Mouse (Mus musculus) limb, embryonic 12.5 days (tissue): ENCODE data around the gene Mdn1. TPM values are rescaled to one million over a fixed set of nuclear protein-coding genes. Genes with fewer than 3 reads are reported as not detected.

Source experiments
- ATAC-seq: fragments of 200-750 bp; cut with Nextera tagmentation; 2 replicates; pipeline ENCODE4 v1.8.0; 2017; ENCODE audit warnings: low read depth, moderate TSS enrichment; ENCODE audit not compliant: insufficient number of reproducible peaks, insufficient read depth, low FRiP score, low TSS enrichment
- H3K27ac ChIP-seq: fragments of 300-500 bp; sonication (generic); 2 replicates; pipeline ENCODE4 v1.5.1; 2016; ENCODE audit warnings: mild to moderate bottlenecking, moderate library complexity
- H3K27me3 ChIP-seq: fragments of 300-500 bp; sonication (generic); 2 replicates; pipeline ENCODE4 v1.6.1; 2016; ENCODE audit warnings: mild to moderate bottlenecking, moderate library complexity
- H3K36me3 ChIP-seq: fragments of 300-500 bp; sonication (generic); 2 replicates; pipeline ENCODE4 v1.6.1; 2016; ENCODE audit warnings: mild to moderate bottlenecking, moderate library complexity
- H3K4me1 ChIP-seq: fragments of 300-500 bp; sonication (generic); replicated peaks from 2 replicates; pipeline ENCODE4 v1.6.1; 2016
- H3K4me2 ChIP-seq: fragments of 300-500 bp; sonication (generic); 2 replicates; pipeline ENCODE4 v1.6.1; 2016; ENCODE audit warnings: mild to moderate bottlenecking, moderate library complexity
- H3K4me3 ChIP-seq: fragments of 300-500 bp; sonication (generic); replicated peaks from 2 replicates; pipeline ENCODE4 v1.5.1; 2016; ENCODE audit warnings: mild to moderate bottlenecking
- H3K9ac ChIP-seq: fragments of 300-500 bp; sonication (generic); replicated peaks from 2 replicates; pipeline ENCODE4 v1.6.1; 2016; ENCODE audit warnings: mild to moderate bottlenecking, moderate library complexity
- H3K9me3 ChIP-seq: fragments of 300-500 bp; sonication (generic); 2 replicates; pipeline ENCODE4 v1.6.1; 2016; ENCODE audit warnings: mild to moderate bottlenecking, moderate library complexity
- WGBS: fragments of 180-500 bp; shearing (Covaris S2); methylation state at CpG from one replicate; pipeline ENCODE4 v1.1.7; 2016; 5-methylcytosine and 5-hydroxymethylcytosine counted together
- polyA plus RNA-seq: library from polyadenylated mRNA; unstranded; fragments of >200 nt; fragmentation: Nextera tagmentation; extraction: Ambion mirVana; gene quantifications from 2 replicates; pipeline ENCODE4 v1.2.1, GENCODE M21; 2016

The Mdn1 gene
- 19.1 and 21.8 TPM in 2 replicates for polyA plus RNA-seq

DNA sequence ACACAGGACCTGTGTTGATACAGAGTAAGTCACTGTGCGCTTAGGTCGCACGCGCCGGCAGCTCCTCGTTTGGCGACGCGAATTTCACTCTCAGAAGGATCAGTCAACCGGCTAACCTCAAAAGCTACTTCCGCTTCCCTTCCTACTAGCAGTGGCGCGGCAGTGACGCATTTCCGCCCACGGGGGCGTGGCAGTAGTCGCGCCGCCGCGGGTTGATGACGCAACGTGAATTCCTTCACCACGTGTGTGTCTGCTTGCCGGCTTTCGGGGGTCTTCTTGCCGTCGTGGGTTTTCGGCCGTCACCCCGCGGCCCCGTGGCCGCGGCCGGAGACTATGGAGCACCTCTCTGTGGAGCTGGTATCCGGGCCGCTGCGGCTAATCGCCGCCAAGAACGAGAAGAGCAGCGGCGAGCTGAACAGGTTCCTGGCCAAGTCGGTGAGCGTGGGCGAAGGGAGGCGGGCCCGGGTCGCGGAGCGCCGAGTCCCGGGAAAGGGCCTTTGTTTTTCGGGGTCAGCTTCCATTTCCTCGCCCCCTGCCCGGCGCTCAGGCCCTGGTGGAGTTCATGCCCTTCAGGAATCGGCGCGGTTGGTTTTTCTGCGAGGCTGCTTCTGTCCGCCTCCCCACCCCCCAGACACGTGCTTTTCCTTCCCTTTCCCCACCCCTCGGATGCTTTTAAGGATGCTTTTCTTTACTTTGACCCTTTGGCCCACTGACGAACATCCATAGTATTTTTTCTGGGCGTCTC lies at the start of gene Mdn1:
TSS of gene Mdn1 (plus strand) at position 202 of the 745 bp plus-strand sequence.
- peak; percentile 69 for ATAC-seq
- Histone ChIP-seq H3K27me3 (no peaks in the 10 kb centered on the region), H3K9me3 (no peaks in the 10 kb centered on the region), H3K4me3 (peak within 1 kb of the TSS; percentile 96), H3K27ac (peak within 1 kb of the TSS; percentile 50; the same call in 1 of the 2 replicates), H3K9ac (peak within 1 kb of the TSS; percentile 67), H3K4me2 (peak within 1 kb of the TSS; percentile 67), H3K36me3 (peaks cover 19% of the 10 kb centered on the region), H3K4me1 (peaks cover 11% of the 10 kb centered on the region)
- WGBS: under 1% methylated on average over 68 of the region's 68 CpGs

- H3K9me3 ChIP-seq: no peaks in the 10 kb centered on the region
- ATAC-seq: peak; percentile 98
- H3K4me1 ChIP-seq: peaks cover 17% of the 10 kb centered on the region
- peak within 1 kb of the TSS; percentile 81 for H3K9ac ChIP-seq
- peak within 1 kb of the TSS; percentile 88 for H3K27ac ChIP-seq
- no peaks in the 10 kb centered on the region for H3K27me3 ChIP-seq
- peak within 1 kb of the TSS; percentile 76 for H3K4me2 ChIP-seq
- peak within 1 kb of the TSS; percentile 89 for H3K4me3 ChIP-seq
- peaks cover 7% of the 10 kb centered on the region; the same call in 1 of the 2 replicates for H3K36me3 ChIP-seq
- WGBS: under 1% methylated on average over 64 of the region's 67 CpGs
Measured at GRCm38 (mm10) chr4:32615034-32615881, 41.7 kb upstream of the Mdn1 start, which contains the start of gene Casp8ap2. TSS of gene Casp8ap2 (plus strand) at chr4:32615451.

DNA sequence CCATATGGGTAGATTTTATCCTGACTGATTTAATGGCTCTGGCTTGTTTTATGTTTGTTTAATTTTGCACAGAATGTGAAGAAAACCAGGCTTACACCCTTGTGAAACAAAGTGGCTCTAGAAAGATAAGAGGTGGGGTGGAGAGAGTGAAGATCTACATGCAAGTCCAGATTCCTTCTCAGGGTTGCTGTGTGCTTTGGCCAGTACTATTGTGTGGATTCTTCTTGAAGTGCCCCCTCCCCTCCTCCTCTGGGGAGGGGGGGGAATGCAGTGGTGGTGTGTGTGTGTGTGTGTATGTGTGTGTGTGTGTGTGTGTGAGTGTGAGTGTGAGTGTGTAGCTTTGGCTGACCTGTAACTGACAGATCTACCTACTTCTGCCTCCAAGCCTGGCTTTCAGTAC lies 35.3 kb upstream of the Mdn1 start:
- peaks cover 12% of the 10 kb centered on the region for H3K4me1 ChIP-seq
- H3K36me3 ChIP-seq: peaks cover 29% of the 10 kb centered on the region; the same call in 1 of the 2 replicates
- H3K4me3 ChIP-seq: no peak overlapping the region
- ATAC-seq: no peak
- no peaks in the 10 kb centered on the region for H3K9me3 ChIP-seq
- no peak overlapping the region for H3K9ac ChIP-seq
- no peak overlapping the region for H3K27ac ChIP-seq
- no peaks in the 10 kb centered on the region for H3K27me3 ChIP-seq
- H3K4me2 ChIP-seq: no peak overlapping the region

DNA sequence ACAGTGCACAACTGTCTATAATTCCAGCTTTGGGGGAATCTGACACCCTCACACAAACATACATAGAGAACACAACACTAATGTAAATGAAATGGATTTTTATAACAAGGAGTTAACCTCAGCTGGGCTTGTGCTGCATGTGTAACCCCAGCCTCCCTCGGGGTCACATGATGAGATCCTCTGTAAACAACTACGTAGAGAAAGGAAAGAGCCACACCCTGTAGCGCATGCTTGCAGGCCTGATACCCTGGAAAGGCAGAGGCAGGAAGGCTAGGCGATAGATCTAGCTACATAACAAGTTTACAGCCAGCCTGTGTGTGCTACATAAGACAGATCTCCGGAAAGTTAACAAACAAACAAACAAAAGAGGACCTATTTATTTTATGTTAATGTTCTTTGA lies 5.2 kb upstream of the Mdn1 start:
- ATAC-seq: no peak
- H3K36me3 ChIP-seq: peaks cover 50% of the 10 kb centered on the region
- WGBS: 81% methylated on average over 5 of the region's 5 CpGs
- H3K27ac ChIP-seq: no peak overlapping the region
- 0 out of 2 replicates have a peak, but pooled peaks cover 3% of the 10 kb centered on the region for H3K4me1 ChIP-seq
- H3K27me3 ChIP-seq: no peaks in the 10 kb centered on the region
- no peak overlapping the region for H3K9ac ChIP-seq
- no peaks in the 10 kb centered on the region for H3K9me3 ChIP-seq
- no peak overlapping the region for H3K4me2 ChIP-seq
- no peak overlapping the region for H3K4me3 ChIP-seq

GRCm38 (mm10) chr4:32656146-32656904 lies 594 bp upstream of the Mdn1 start:
- H3K27ac ChIP-seq: peak overlapping the region; percentile 50; the same call in 1 of the 2 replicates
- ATAC-seq: no peak
- peaks cover 27% of the 10 kb centered on the region for H3K36me3 ChIP-seq

DNA sequence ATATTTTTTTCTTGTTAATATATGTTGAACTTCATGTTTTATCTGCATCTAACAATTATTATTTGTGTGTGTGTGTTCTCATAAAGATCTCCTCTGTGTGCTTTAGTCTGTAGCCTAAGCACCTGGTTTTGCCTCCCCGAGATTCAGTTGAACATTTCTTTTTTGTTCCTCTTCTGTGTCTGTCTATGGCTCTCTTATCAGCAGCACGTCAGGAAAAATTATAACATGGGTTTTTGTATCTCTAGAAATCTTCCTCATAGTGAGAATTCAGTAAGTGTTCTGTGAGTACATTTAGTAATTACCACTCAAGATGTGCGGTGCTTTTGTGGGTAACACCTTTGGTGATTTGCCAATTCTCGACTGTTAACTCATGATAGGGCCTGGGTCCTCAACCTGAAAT lies 8.9 kb downstream of the Mdn1 start:
- H3K36me3 ChIP-seq: peaks cover 69% of the 10 kb centered on the region
- WGBS: 92% methylated on average over 4 of the region's 4 CpGs
- ATAC-seq: no peak

More at GRCm38 (mm10) chr4:32656146-32656904, 594 bp upstream of the Mdn1 start:
- Histone ChIP-seq H3K4me1 (peaks cover 11% of the 10 kb centered on the region), H3K27me3 (no peaks in the 10 kb centered on the region), H3K9me3 (no peaks in the 10 kb centered on the region), H3K4me2 (peak overlapping the region; percentile 67), H3K4me3 (peak overlapping the region; percentile 96), H3K9ac (peak overlapping the region; percentile 31; the same call in 1 of the 2 replicates)
- 54% methylated on average over 11 of the region's 11 CpGs for WGBS

GRCm38 (mm10) chr4:32668291-32668690 lies 11.4 kb downstream of the Mdn1 start:
- Histone ChIP-seq H3K4me2 (no peak overlapping the region), H3K27ac (no peak overlapping the region), H3K9me3 (no peaks in the 10 kb centered on the region), H3K27me3 (no peaks in the 10 kb centered on the region), H3K36me3 (peaks cover 83% of the 10 kb centered on the region), H3K9ac (no peak overlapping the region), H3K4me1 (no peaks in the 10 kb centered on the region), H3K4me3 (no peak overlapping the region)
- 100% methylated on average over 1 of the region's 1 CpGs for WGBS
- ATAC-seq: no peak

More for the DNA sequence above, 8.9 kb downstream of the Mdn1 start:
- Histone ChIP-seq H3K4me1 (no peaks in the 10 kb centered on the region), H3K27me3 (no peaks in the 10 kb centered on the region), H3K4me2 (no peak overlapping the region), H3K4me3 (no peak overlapping the region), H3K9ac (no peak overlapping the region), H3K27ac (no peak overlapping the region), H3K9me3 (no peaks in the 10 kb centered on the region)

DNA sequence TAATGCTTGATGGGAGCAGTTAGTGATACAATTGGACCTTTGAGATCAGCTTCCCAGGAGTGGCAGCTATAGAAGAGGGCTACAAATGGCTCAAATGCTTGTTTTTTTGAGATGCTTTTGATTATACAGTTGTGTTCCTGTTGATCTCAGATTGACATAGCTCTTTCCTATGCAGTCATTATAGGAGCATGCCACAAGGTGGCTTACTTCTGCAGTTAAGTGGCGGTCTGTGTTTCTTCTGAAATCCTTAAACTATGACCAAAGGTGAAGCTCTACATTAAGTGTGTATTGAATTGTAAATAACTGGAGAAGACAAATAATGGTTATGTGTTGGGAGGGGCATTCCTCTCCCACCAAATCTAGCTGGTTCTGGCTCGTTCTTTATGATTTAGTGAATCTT lies 12.9 kb downstream of the Mdn1 start:
- H3K9ac ChIP-seq: no peak overlapping the region
- no peaks in the 10 kb centered on the region for H3K9me3 ChIP-seq
- WGBS: 85% methylated on average over 2 of the region's 2 CpGs
- ATAC-seq: no peak
- H3K27me3 ChIP-seq: no peaks in the 10 kb centered on the region
- H3K4me3 ChIP-seq: no peak overlapping the region
- H3K4me2 ChIP-seq: no peak overlapping the region
- H3K27ac ChIP-seq: no peak overlapping the region
- H3K4me1 ChIP-seq: no peaks in the 10 kb centered on the region
- H3K36me3 ChIP-seq: peaks cover 81% of the 10 kb centered on the region

GRCm38 (mm10) chr4:32674025-32674424 lies 17.1 kb downstream of the Mdn1 start:
- no peaks in the 10 kb centered on the region for H3K27me3 ChIP-seq
- no peaks in the 10 kb centered on the region for H3K9me3 ChIP-seq
- H3K27ac ChIP-seq: no peak overlapping the region
- no peak overlapping the region for H3K4me3 ChIP-seq
- H3K9ac ChIP-seq: no peak overlapping the region
- peaks cover 89% of the 10 kb centered on the region for H3K36me3 ChIP-seq
- H3K4me2 ChIP-seq: no peak overlapping the region
- H3K4me1 ChIP-seq: no peaks in the 10 kb centered on the region
- 93% methylated on average over 2 of the region's 2 CpGs for WGBS
- ATAC-seq: no peak

- Histone ChIP-seq H3K9ac (no peak overlapping the region), H3K4me1 (no peaks in the 10 kb centered on the region), H3K36me3 (peaks cover 92% of the 10 kb centered on the region), H3K27me3 (no peaks in the 10 kb centered on the region), H3K9me3 (no peaks in the 10 kb centered on the region), H3K4me2 (no peak overlapping the region), H3K4me3 (no peak overlapping the region), H3K27ac (no peak overlapping the region)
- WGBS: 97% methylated on average over 3 of the region's 3 CpGs
- ATAC-seq: no peak
Measured at GRCm38 (mm10) chr4:32677471-32677870, 20.6 kb downstream of the Mdn1 start.
